Mouse (Mus musculus) forebrain, embryonic 13.5 days (tissue): ENCODE data around the gene Clip3. TPM values are rescaled to one million over a fixed set of nuclear protein-coding genes. Genes with fewer than 3 reads are reported as not detected.

Experiments used
- ATAC-seq: fragments of 200-750 bp; cut with Nextera tagmentation; 2 replicates; pipeline ENCODE4 v1.8.0; 2017
- H3K27ac ChIP-seq: fragments of 300-500 bp; sonication (generic); 2 replicates; pipeline ENCODE4 v1.5.1; 2015; ENCODE audit warnings: inconsistent platforms, mild to moderate bottlenecking, moderate library complexity
- H3K27me3 ChIP-seq: fragments of 300-500 bp; sonication (generic); 2 replicates; pipeline ENCODE4 v1.6.1; 2015; ENCODE audit warnings: mild to moderate bottlenecking, inconsistent platforms
- H3K36me3 ChIP-seq: fragments of 300-500 bp; sonication (generic); 2 replicates; pipeline ENCODE4 v1.6.1; 2015; ENCODE audit warnings: mild to moderate bottlenecking, inconsistent platforms; ENCODE audit not compliant: poor library complexity, severe bottlenecking
- H3K4me1 ChIP-seq: fragments of 300-500 bp; sonication (generic); 2 replicates; pipeline ENCODE4 v1.6.1; 2015; ENCODE audit warnings: inconsistent platforms
- H3K4me2 ChIP-seq: fragments of 300-500 bp; sonication (generic); 2 replicates; pipeline ENCODE4 v1.6.1; 2015; ENCODE audit warnings: inconsistent platforms, mild to moderate bottlenecking, moderate library complexity
- H3K4me3 ChIP-seq: fragments of 300-500 bp; sonication (generic); 2 replicates; pipeline ENCODE4 v1.5.1; 2015; ENCODE audit warnings: mild to moderate bottlenecking, inconsistent platforms
- H3K9ac ChIP-seq: fragments of 300-500 bp; sonication (generic); 2 replicates; pipeline ENCODE4 v1.6.1; 2015; ENCODE audit warnings: mild to moderate bottlenecking, inconsistent platforms
- H3K9me3 ChIP-seq: fragments of 300-500 bp; sonication (generic); replicated peaks from 2 replicates; pipeline ENCODE4 v1.6.1; 2016; ENCODE audit warnings: inconsistent platforms
- WGBS: fragments of 180-500 bp; shearing (Covaris S2); methylation state at CpG from one replicate; pipeline ENCODE4 v1.1.7; 2015; 5-methylcytosine and 5-hydroxymethylcytosine counted together
- polyA plus RNA-seq: library from polyadenylated mRNA; unstranded; fragments of >200 nt; fragmentation: Nextera tagmentation; extraction: Ambion mirVana; gene quantifications from 2 replicates; pipeline ENCODE4 v1.2.1, GENCODE M21; 2015

The Clip3 gene
- 88.8 and 91.4 TPM in 2 replicates for polyA plus RNA-seq

GRCm38 (mm10) chr7:30291215-30292131 is at the start of gene Clip3:
TSS of gene Clip3 (plus strand) at chr7:30291728.
- ATAC-seq: peak; percentile 90
- peaks cover 36% of the 10 kb centered on the region for H3K36me3 ChIP-seq
- H3K4me3 ChIP-seq: peak within 1 kb of the TSS; percentile 94
- H3K27me3 ChIP-seq: no peaks in the 10 kb centered on the region
- H3K9me3 ChIP-seq: no peaks in the 10 kb centered on the region
- peak within 1 kb of the TSS; percentile 97 for H3K9ac ChIP-seq
- peak within 1 kb of the TSS; percentile 85 for H3K27ac ChIP-seq
- peaks cover 38% of the 10 kb centered on the region for H3K4me1 ChIP-seq
- peak within 1 kb of the TSS; percentile 95 for H3K4me2 ChIP-seq
- WGBS: 6% methylated on average over 35 of the region's 35 CpGs

- Histone ChIP-seq H3K36me3 (peaks cover 71% of the 10 kb centered on the region), H3K9me3 (no peaks in the 10 kb centered on the region), H3K27me3 (no peaks in the 10 kb centered on the region), H3K27ac (no peak overlapping the region), H3K9ac (no peak overlapping the region), H3K4me3 (no peak overlapping the region), H3K4me2 (no peak overlapping the region), H3K4me1 (no peaks in the 10 kb centered on the region)
- no peak for ATAC-seq
- WGBS: 92% methylated on average over 12 of the region's 12 CpGs
Observed at GRCm38 (mm10) chr7:30251956-30252954, 39.3 kb upstream of the Clip3 start.

- no peaks in the 10 kb centered on the region for H3K4me1 ChIP-seq
- H3K4me2 ChIP-seq: no peak overlapping the region
- peaks cover 68% of the 10 kb centered on the region for H3K36me3 ChIP-seq
- no peak overlapping the region for H3K4me3 ChIP-seq
- H3K9me3 ChIP-seq: no peaks in the 10 kb centered on the region
- ATAC-seq: no peak
- WGBS: 85% methylated on average over 2 of the region's 2 CpGs
- H3K9ac ChIP-seq: no peak overlapping the region
- H3K27ac ChIP-seq: no peak overlapping the region
- no peaks in the 10 kb centered on the region for H3K27me3 ChIP-seq
Observed at GRCm38 (mm10) chr7:30265041-30265440, 26.5 kb upstream of the Clip3 start.

GRCm38 (mm10) chr7:30265531-30265930 is 26.0 kb upstream of the Clip3 start:
- no peak for ATAC-seq
- peaks cover 73% of the 10 kb centered on the region for H3K36me3 ChIP-seq
- H3K4me2 ChIP-seq: no peak overlapping the region
- no peak overlapping the region for H3K9ac ChIP-seq
- H3K4me1 ChIP-seq: no peaks in the 10 kb centered on the region
- no peaks in the 10 kb centered on the region for H3K9me3 ChIP-seq
- no peak overlapping the region for H3K27ac ChIP-seq
- H3K4me3 ChIP-seq: no peak overlapping the region
- 95% methylated on average over 5 of the region's 5 CpGs for WGBS
- H3K27me3 ChIP-seq: no peaks in the 10 kb centered on the region

- ATAC-seq: no peak
- H3K36me3 ChIP-seq: peaks cover 75% of the 10 kb centered on the region
Observed at GRCm38 (mm10) chr7:30265935-30266334, 25.6 kb upstream of the Clip3 start.

GRCm38 (mm10) chr7:30266780-30267179 is 24.7 kb upstream of the Clip3 start:
- Histone ChIP-seq H3K4me2 (no peak overlapping the region), H3K27ac (no peak overlapping the region), H3K9me3 (no peaks in the 10 kb centered on the region), H3K27me3 (no peaks in the 10 kb centered on the region), H3K4me1 (no peaks in the 10 kb centered on the region), H3K4me3 (no peak overlapping the region), H3K9ac (no peak overlapping the region), H3K36me3 (peaks cover 75% of the 10 kb centered on the region)
- 79% methylated on average over 3 of the region's 3 CpGs for WGBS
- no peak for ATAC-seq

More at GRCm38 (mm10) chr7:30265935-30266334, 25.6 kb upstream of the Clip3 start:
- Histone ChIP-seq H3K9ac (no peak overlapping the region), H3K4me2 (no peak overlapping the region), H3K9me3 (no peaks in the 10 kb centered on the region), H3K4me1 (no peaks in the 10 kb centered on the region), H3K4me3 (no peak overlapping the region), H3K27me3 (no peaks in the 10 kb centered on the region), H3K27ac (no peak overlapping the region)
- WGBS: 91% methylated on average over 7 of the region's 7 CpGs

- Histone ChIP-seq H3K9me3 (no peaks in the 10 kb centered on the region), H3K9ac (no peak overlapping the region), H3K4me3 (no peak overlapping the region), H3K4me1 (no peaks in the 10 kb centered on the region), H3K27me3 (no peaks in the 10 kb centered on the region), H3K36me3 (peaks cover 64% of the 10 kb centered on the region), H3K27ac (no peak overlapping the region), H3K4me2 (no peak overlapping the region)
- no peak for ATAC-seq
- 93% methylated on average over 4 of the region's 4 CpGs for WGBS
Observed at GRCm38 (mm10) chr7:30269641-30270040, 21.9 kb upstream of the Clip3 start.

- Histone ChIP-seq H3K4me2 (no peak overlapping the region), H3K27ac (no peak overlapping the region), H3K4me1 (peaks cover 7% of the 10 kb centered on the region), H3K27me3 (no peaks in the 10 kb centered on the region), H3K4me3 (no peak overlapping the region), H3K36me3 (peaks cover 34% of the 10 kb centered on the region), H3K9ac (peak overlapping the region; percentile 9; the same call in 1 of the 2 replicates), H3K9me3 (no peaks in the 10 kb centered on the region)
- WGBS: 85% methylated on average over 6 of the region's 6 CpGs
- no peak for ATAC-seq
Observed at GRCm38 (mm10) chr7:30274383-30274782, 17.1 kb upstream of the Clip3 start.

GRCm38 (mm10) chr7:30278911-30279310 is 12.6 kb upstream of the Clip3 start:
- H3K27me3 ChIP-seq: no peaks in the 10 kb centered on the region
- peak overlapping the region; percentile 68; the same call in 1 of the 2 replicates for H3K9ac ChIP-seq
- H3K4me3 ChIP-seq: peak overlapping the region; percentile 84; the same call in 1 of the 2 replicates
- no peak for ATAC-seq
- H3K4me1 ChIP-seq: peaks cover 15% of the 10 kb centered on the region
- no peaks in the 10 kb centered on the region for H3K9me3 ChIP-seq
- 60% methylated on average over 2 of the region's 2 CpGs for WGBS
- H3K27ac ChIP-seq: no peak overlapping the region
- no peaks in the 10 kb centered on the region for H3K36me3 ChIP-seq
- peak overlapping the region; percentile 74 for H3K4me2 ChIP-seq

- Histone ChIP-seq H3K27ac (peak overlapping the region; percentile 96), H3K9ac (peak overlapping the region; percentile 68), H3K4me1 (peaks cover 15% of the 10 kb centered on the region)
Observed at GRCm38 (mm10) chr7:30279536-30279935, 12.0 kb upstream of the Clip3 start.

GRCm38 (mm10) chr7:30279951-30280669 is 11.4 kb upstream of the Clip3 start, which contains the start of the genes Thap8 and Wdr62:
TSS of gene Thap8 (plus strand) at chr7:30280094.
TSS of gene Wdr62 (minus strand) at chr7:30280419.
- H3K4me2 ChIP-seq: peak within 1 kb of the TSS; percentile 74
- no peaks in the 10 kb centered on the region for H3K27me3 ChIP-seq
- H3K27ac ChIP-seq: peak within 1 kb of the TSS; percentile 96
- H3K4me1 ChIP-seq: peaks cover 15% of the 10 kb centered on the region
- H3K9ac ChIP-seq: peak within 1 kb of the TSS; percentile 68
- H3K4me3 ChIP-seq: peak within 1 kb of the TSS; percentile 84
- ATAC-seq: peak; percentile 97
- H3K36me3 ChIP-seq: no peaks in the 10 kb centered on the region
- H3K9me3 ChIP-seq: no peaks in the 10 kb centered on the region
- WGBS: under 1% methylated on average over 49 of the region's 49 CpGs

More at GRCm38 (mm10) chr7:30279536-30279935, 12.0 kb upstream of the Clip3 start:
- no peaks in the 10 kb centered on the region for H3K9me3 ChIP-seq
- no peaks in the 10 kb centered on the region for H3K36me3 ChIP-seq
- peak overlapping the region; percentile 74 for H3K4me2 ChIP-seq
- peak overlapping the region; percentile 84 for H3K4me3 ChIP-seq
- no peak for ATAC-seq
- no peaks in the 10 kb centered on the region for H3K27me3 ChIP-seq
- 0% methylated on average over 6 of the region's 6 CpGs for WGBS
